Mouse (Mus musculus) forebrain, embryonic 13.5 days (tissue): ENCODE measurements at regions not wholly inside any gene's neighbourhood (a gene's known extent, or its start where the extent isn't known, plus 50 kb on each side); places are given as distances from the start of the nearest gene placed in this dataset.

Experiments
- ATAC-seq: fragments of 200-750 bp; cut with Nextera tagmentation; 2 replicates; pipeline ENCODE4 v1.8.0; 2017
- H3K27ac ChIP-seq: fragments of 300-500 bp; sonication (generic); 2 replicates; pipeline ENCODE4 v1.5.1; 2015; ENCODE audit warnings: inconsistent platforms, mild to moderate bottlenecking, moderate library complexity
- H3K27me3 ChIP-seq: fragments of 300-500 bp; sonication (generic); 2 replicates; pipeline ENCODE4 v1.6.1; 2015; ENCODE audit warnings: mild to moderate bottlenecking, inconsistent platforms
- H3K36me3 ChIP-seq: fragments of 300-500 bp; sonication (generic); 2 replicates; pipeline ENCODE4 v1.6.1; 2015; ENCODE audit warnings: mild to moderate bottlenecking, inconsistent platforms; ENCODE audit not compliant: poor library complexity, severe bottlenecking
- H3K4me1 ChIP-seq: fragments of 300-500 bp; sonication (generic); 2 replicates; pipeline ENCODE4 v1.6.1; 2015; ENCODE audit warnings: inconsistent platforms
- H3K4me2 ChIP-seq: fragments of 300-500 bp; sonication (generic); 2 replicates; pipeline ENCODE4 v1.6.1; 2015; ENCODE audit warnings: inconsistent platforms, mild to moderate bottlenecking, moderate library complexity
- H3K4me3 ChIP-seq: fragments of 300-500 bp; sonication (generic); 2 replicates; pipeline ENCODE4 v1.5.1; 2015; ENCODE audit warnings: mild to moderate bottlenecking, inconsistent platforms
- H3K9ac ChIP-seq: fragments of 300-500 bp; sonication (generic); 2 replicates; pipeline ENCODE4 v1.6.1; 2015; ENCODE audit warnings: mild to moderate bottlenecking, inconsistent platforms
- H3K9me3 ChIP-seq: fragments of 300-500 bp; sonication (generic); replicated peaks from 2 replicates; pipeline ENCODE4 v1.6.1; 2016; ENCODE audit warnings: inconsistent platforms
- WGBS: fragments of 180-500 bp; shearing (Covaris S2); methylation state at CpG from one replicate; pipeline ENCODE4 v1.1.7; 2015; 5-methylcytosine and 5-hydroxymethylcytosine counted together

- H3K9me3 ChIP-seq: no peaks in the 10 kb centered on the region
- no peak overlapping the region for H3K27ac ChIP-seq
- no peaks in the 10 kb centered on the region for H3K4me1 ChIP-seq
- WGBS: 75% methylated on average over 2 of the region's 2 CpGs
- H3K27me3 ChIP-seq: no peaks in the 10 kb centered on the region
- H3K4me2 ChIP-seq: no peak overlapping the region
- H3K4me3 ChIP-seq: no peak overlapping the region
- no peaks in the 10 kb centered on the region for H3K36me3 ChIP-seq
- H3K9ac ChIP-seq: no peak overlapping the region
- no peak for ATAC-seq
Measured at GRCm38 (mm10) chr15:31961963-31962362, 215.1 kb upstream of the Tas2r119 start.

GRCm38 (mm10) chr15:31964911-31965310 is 212.2 kb upstream of the Tas2r119 start:
- 96% methylated on average over 6 of the region's 6 CpGs for WGBS
- ATAC-seq: no peak
- no peaks in the 10 kb centered on the region for H3K9me3 ChIP-seq

GRCm38 (mm10) chr15:31965542-31965941 is 211.5 kb upstream of the Tas2r119 start:
- Histone ChIP-seq H3K27me3 (no peaks in the 10 kb centered on the region), H3K4me1 (no peaks in the 10 kb centered on the region), H3K9me3 (no peaks in the 10 kb centered on the region), H3K4me2 (no peak overlapping the region), H3K4me3 (no peak overlapping the region), H3K36me3 (no peaks in the 10 kb centered on the region), H3K27ac (no peak overlapping the region), H3K9ac (no peak overlapping the region)
- WGBS: 98% methylated on average over 4 of the region's 4 CpGs
- ATAC-seq: no peak

More at GRCm38 (mm10) chr15:31964911-31965310, 212.2 kb upstream of the Tas2r119 start:
- no peaks in the 10 kb centered on the region for H3K36me3 ChIP-seq
- H3K27ac ChIP-seq: no peak overlapping the region
- no peak overlapping the region for H3K4me3 ChIP-seq
- no peak overlapping the region for H3K4me2 ChIP-seq
- no peaks in the 10 kb centered on the region for H3K4me1 ChIP-seq
- no peak overlapping the region for H3K9ac ChIP-seq
- H3K27me3 ChIP-seq: no peaks in the 10 kb centered on the region

- WGBS: 94% methylated on average over 7 of the region's 7 CpGs
- Histone ChIP-seq H3K27ac (no peak overlapping the region), H3K36me3 (no peaks in the 10 kb centered on the region), H3K9ac (no peak overlapping the region), H3K4me3 (no peak overlapping the region), H3K9me3 (no peaks in the 10 kb centered on the region), H3K4me2 (no peak overlapping the region), H3K4me1 (no peaks in the 10 kb centered on the region), H3K27me3 (no peaks in the 10 kb centered on the region)
- ATAC-seq: no peak
Measured at GRCm38 (mm10) chr15:31972891-31973290, 204.2 kb upstream of the Tas2r119 start.

- no peak overlapping the region for H3K27ac ChIP-seq
- no peak for ATAC-seq
- H3K9ac ChIP-seq: no peak overlapping the region
- H3K9me3 ChIP-seq: no peaks in the 10 kb centered on the region
- H3K4me1 ChIP-seq: no peaks in the 10 kb centered on the region
- H3K4me2 ChIP-seq: no peak overlapping the region
- H3K27me3 ChIP-seq: no peaks in the 10 kb centered on the region
- H3K4me3 ChIP-seq: no peak overlapping the region
- 88% methylated on average over 11 of the region's 11 CpGs for WGBS
- no peaks in the 10 kb centered on the region for H3K36me3 ChIP-seq
Measured at GRCm38 (mm10) chr15:31973889-31974288, 203.2 kb upstream of the Tas2r119 start.

GRCm38 (mm10) chr15:31976461-31976860 is 200.6 kb upstream of the Tas2r119 start:
- Histone ChIP-seq H3K9ac (no peak overlapping the region), H3K36me3 (no peaks in the 10 kb centered on the region), H3K9me3 (no peaks in the 10 kb centered on the region), H3K4me3 (no peak overlapping the region), H3K4me1 (no peaks in the 10 kb centered on the region), H3K4me2 (no peak overlapping the region), H3K27ac (no peak overlapping the region), H3K27me3 (no peaks in the 10 kb centered on the region)
- no peak for ATAC-seq
- 84% methylated on average over 4 of the region's 4 CpGs for WGBS

- H3K4me3 ChIP-seq: no peak overlapping the region
Measured at GRCm38 (mm10) chr15:31977563-31977962, 199.5 kb upstream of the Tas2r119 start.

GRCm38 (mm10) chr15:31979961-31980360 is 197.1 kb upstream of the Tas2r119 start:
- Histone ChIP-seq H3K4me3 (no peak overlapping the region), H3K9ac (no peak overlapping the region), H3K4me2 (no peak overlapping the region), H3K36me3 (no peaks in the 10 kb centered on the region), H3K27ac (no peak overlapping the region), H3K9me3 (no peaks in the 10 kb centered on the region), H3K4me1 (no peaks in the 10 kb centered on the region), H3K27me3 (no peaks in the 10 kb centered on the region)
- WGBS: 34% methylated on average over 7 of the region's 7 CpGs
- peak; percentile 45 for ATAC-seq

More at GRCm38 (mm10) chr15:31977563-31977962, 199.5 kb upstream of the Tas2r119 start:
- Histone ChIP-seq H3K36me3 (no peaks in the 10 kb centered on the region), H3K4me1 (no peaks in the 10 kb centered on the region), H3K9me3 (no peaks in the 10 kb centered on the region), H3K27ac (no peak overlapping the region), H3K9ac (no peak overlapping the region), H3K27me3 (no peaks in the 10 kb centered on the region), H3K4me2 (no peak overlapping the region)
- no peak for ATAC-seq
- 96% methylated on average over 3 of the region's 3 CpGs for WGBS

- Histone ChIP-seq H3K9ac (no peak overlapping the region), H3K9me3 (no peaks in the 10 kb centered on the region), H3K27me3 (no peaks in the 10 kb centered on the region), H3K4me1 (no peaks in the 10 kb centered on the region), H3K4me2 (no peak overlapping the region), H3K27ac (no peak overlapping the region), H3K36me3 (no peaks in the 10 kb centered on the region), H3K4me3 (no peak overlapping the region)
- 92% methylated on average over 1 of the region's 1 CpGs for WGBS
- no peak for ATAC-seq
Measured at GRCm38 (mm10) chr15:31980791-31981190, 196.3 kb upstream of the Tas2r119 start.

GRCm38 (mm10) chr15:31987291-31987690 is 189.8 kb upstream of the Tas2r119 start:
- Histone ChIP-seq H3K9ac (no peak overlapping the region), H3K9me3 (no peaks in the 10 kb centered on the region), H3K27ac (no peak overlapping the region), H3K4me2 (no peak overlapping the region), H3K4me1 (peaks cover 21% of the 10 kb centered on the region), H3K4me3 (no peak overlapping the region), H3K36me3 (no peaks in the 10 kb centered on the region), H3K27me3 (no peaks in the 10 kb centered on the region)
- no peak for ATAC-seq
- 73% methylated on average over 3 of the region's 3 CpGs for WGBS

GRCm38 (mm10) chr15:31989093-31989492 is 188.0 kb upstream of the Tas2r119 start:
- Histone ChIP-seq H3K4me3 (no peak overlapping the region), H3K9ac (no peak overlapping the region), H3K4me1 (peaks cover 21% of the 10 kb centered on the region), H3K9me3 (no peaks in the 10 kb centered on the region), H3K27ac (peak overlapping the region; percentile 77; the same call in 1 of the 2 replicates), H3K36me3 (no peaks in the 10 kb centered on the region), H3K27me3 (no peaks in the 10 kb centered on the region), H3K4me2 (no peak overlapping the region)
- WGBS: 71% methylated on average over 2 of the region's 2 CpGs
- peak; percentile 38 for ATAC-seq

- H3K27me3 ChIP-seq: no peaks in the 10 kb centered on the region
- H3K4me2 ChIP-seq: no peak overlapping the region
- H3K36me3 ChIP-seq: no peaks in the 10 kb centered on the region
- H3K4me1 ChIP-seq: peaks cover 21% of the 10 kb centered on the region
- H3K9me3 ChIP-seq: no peaks in the 10 kb centered on the region
- 15% methylated on average over 6 of the region's 6 CpGs for WGBS
- H3K27ac ChIP-seq: peak overlapping the region; percentile 77
- no peak overlapping the region for H3K9ac ChIP-seq
- ATAC-seq: peak; percentile 94
- H3K4me3 ChIP-seq: no peak overlapping the region
Measured at GRCm38 (mm10) chr15:31989593-31990290, 187.3 kb upstream of the Tas2r119 start.

GRCm38 (mm10) chr15:31997996-31998395 is 179.1 kb upstream of the Tas2r119 start:
- H3K27ac ChIP-seq: no peak overlapping the region
- peaks cover 18% of the 10 kb centered on the region for H3K4me1 ChIP-seq
- WGBS: 91% methylated on average over 2 of the region's 2 CpGs
- H3K36me3 ChIP-seq: no peaks in the 10 kb centered on the region
- H3K4me2 ChIP-seq: no peak overlapping the region
- H3K9me3 ChIP-seq: no peaks in the 10 kb centered on the region
- H3K4me3 ChIP-seq: no peak overlapping the region
- H3K27me3 ChIP-seq: no peaks in the 10 kb centered on the region
- H3K9ac ChIP-seq: no peak overlapping the region
- no peak for ATAC-seq
